Mouse (Mus musculus) olfactory bulb, adult 2 months (tissue): ENCODE data around the gene Fabp3. TPM values are rescaled to one million over a fixed set of nuclear protein-coding genes. Genes with fewer than 3 reads are reported as not detected.
A peak's percentile ranks its signal among the peaks of the same experiment; 100 is the strongest.

Experiments
- H3K27ac ChIP-seq: fragments of 200-500 bp; 2 replicates; pipeline ENCODE4 v1.5.1; 2012; ENCODE audit warnings: low read depth, low read length; ENCODE audit not compliant: insufficient read depth
- H3K4me1 ChIP-seq: fragments of 200-500 bp; 2 replicates; pipeline ENCODE4 v1.6.1; 2012; ENCODE audit warnings: low read length; ENCODE audit not compliant: control insufficient read depth, insufficient read depth
- H3K4me3 ChIP-seq: fragments of 200-500 bp; 2 replicates; pipeline ENCODE4 v1.5.1; 2012; ENCODE audit warnings: mild to moderate bottlenecking, low read depth, low read length, moderate library complexity; ENCODE audit not compliant: insufficient read depth
- CTCF ChIP-seq: fragments of 200-500 bp; IDR thresholded peaks from 2 replicates; pipeline ENCODE4 v1.5.1; 2012; ENCODE audit warnings: low read depth, mild to moderate bottlenecking, low read length, moderate library complexity; ENCODE audit not compliant: insufficient read depth
- POLR2A ChIP-seq: fragments of 200-500 bp; IDR thresholded peaks from 2 replicates; pipeline ENCODE4 v1.6.1; 2012; ENCODE audit warnings: mild to moderate bottlenecking, low read depth, low read length, moderate library complexity; ENCODE audit not compliant: insufficient read depth
- WGBS: fragments of 180-500 bp; shearing (Covaris S2); methylation state at CpG from one replicate; pipeline ENCODE4 v1.1.7; 2018; 5-methylcytosine and 5-hydroxymethylcytosine counted together
- polyA plus RNA-seq: library from polyadenylated mRNA; stranded (reverse); fragments of >200 nt; gene quantifications from 2 replicates; pipeline ENCODE4 v1.2.4, GENCODE M21; 2012; ENCODE audit warnings: low replicate concordance; ENCODE audit not compliant: missing spikeins, insufficient read depth, insufficient read length

Gene Fabp3
- polyA plus RNA-seq, 1 experiment: not detected

DNA sequence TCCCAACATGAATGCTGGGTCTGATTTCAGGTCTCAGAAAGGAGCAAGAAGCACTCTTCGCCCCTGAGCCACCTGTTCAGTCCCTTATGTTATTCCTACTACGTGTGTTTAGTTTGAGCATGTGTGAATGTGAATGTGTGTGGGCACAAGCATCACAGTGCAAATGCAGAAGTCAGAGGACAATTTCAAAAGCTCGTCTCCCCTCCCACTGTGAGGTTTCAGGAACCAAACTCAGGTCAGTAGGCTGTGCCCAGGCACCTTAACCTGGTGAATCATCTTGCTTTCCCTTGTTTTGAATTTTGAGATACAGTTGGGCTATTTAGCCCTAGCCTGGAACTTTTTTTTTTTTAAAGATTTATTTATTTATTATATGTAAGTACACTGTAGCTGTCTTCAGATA is 18.6 kb upstream of the Fabp3 start:
- TF ChIP-seq CTCF (no peak), POLR2A (no peak)
- no peak overlapping the region for H3K4me3 ChIP-seq
- 89% methylated on average over 3 of the region's 3 CpGs for WGBS
- H3K27ac ChIP-seq: no peak overlapping the region
- no peaks in the 10 kb centered on the region for H3K4me1 ChIP-seq

DNA sequence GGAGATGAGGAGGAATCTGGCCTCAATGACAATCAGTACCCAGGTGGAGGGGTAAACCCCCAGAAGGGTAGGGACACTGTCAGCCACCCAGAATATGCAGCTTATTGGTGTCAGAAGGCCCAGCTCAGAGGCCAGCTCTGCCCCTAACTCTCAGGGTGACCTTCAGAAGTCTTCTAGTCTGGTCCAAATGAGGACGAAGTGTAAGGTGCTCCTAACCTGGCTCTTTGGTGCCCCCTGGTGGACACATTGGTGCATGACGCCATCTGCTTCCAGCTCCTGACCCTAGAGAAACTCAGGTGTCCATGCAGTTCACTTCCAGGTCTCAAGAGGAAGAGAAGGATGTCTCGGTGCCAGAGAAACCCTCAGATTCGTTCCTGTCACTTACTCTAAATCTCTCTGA is 16.1 kb upstream of the Fabp3 start:
- H3K27ac ChIP-seq: no peak overlapping the region
- WGBS: 4% methylated on average over 4 of the region's 4 CpGs
- H3K4me1 ChIP-seq: peaks cover 7% of the 10 kb centered on the region
- no peak for TF ChIP-seq POLR2A
- peak; percentile 87 for TF ChIP-seq CTCF
- no peak overlapping the region for H3K4me3 ChIP-seq

DNA sequence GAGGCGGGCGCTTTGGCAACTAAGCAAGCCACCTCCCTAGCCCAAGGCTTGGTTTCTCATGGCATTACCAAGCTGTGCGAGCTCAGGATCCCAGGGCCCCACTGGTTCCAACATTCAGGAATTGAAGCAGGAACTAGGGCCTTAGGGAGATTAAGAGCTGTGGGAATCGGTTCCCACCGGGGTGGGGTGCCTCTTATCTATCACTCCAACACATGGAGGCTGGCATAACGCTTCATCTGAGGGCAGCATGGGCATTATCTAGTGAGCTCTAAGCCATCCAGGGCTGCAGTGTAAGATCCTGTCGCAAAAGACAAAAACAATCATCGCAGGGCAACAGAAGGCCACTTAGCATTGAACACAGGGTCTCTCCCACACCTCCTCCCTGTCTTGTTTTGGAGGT is 13.9 kb upstream of the Fabp3 start:
- 87% methylated on average over 8 of the region's 8 CpGs for WGBS
- Histone ChIP-seq H3K4me3 (no peak overlapping the region), H3K27ac (no peak overlapping the region), H3K4me1 (peaks cover 7% of the 10 kb centered on the region)
- no peak for TF ChIP-seq POLR2A

DNA sequence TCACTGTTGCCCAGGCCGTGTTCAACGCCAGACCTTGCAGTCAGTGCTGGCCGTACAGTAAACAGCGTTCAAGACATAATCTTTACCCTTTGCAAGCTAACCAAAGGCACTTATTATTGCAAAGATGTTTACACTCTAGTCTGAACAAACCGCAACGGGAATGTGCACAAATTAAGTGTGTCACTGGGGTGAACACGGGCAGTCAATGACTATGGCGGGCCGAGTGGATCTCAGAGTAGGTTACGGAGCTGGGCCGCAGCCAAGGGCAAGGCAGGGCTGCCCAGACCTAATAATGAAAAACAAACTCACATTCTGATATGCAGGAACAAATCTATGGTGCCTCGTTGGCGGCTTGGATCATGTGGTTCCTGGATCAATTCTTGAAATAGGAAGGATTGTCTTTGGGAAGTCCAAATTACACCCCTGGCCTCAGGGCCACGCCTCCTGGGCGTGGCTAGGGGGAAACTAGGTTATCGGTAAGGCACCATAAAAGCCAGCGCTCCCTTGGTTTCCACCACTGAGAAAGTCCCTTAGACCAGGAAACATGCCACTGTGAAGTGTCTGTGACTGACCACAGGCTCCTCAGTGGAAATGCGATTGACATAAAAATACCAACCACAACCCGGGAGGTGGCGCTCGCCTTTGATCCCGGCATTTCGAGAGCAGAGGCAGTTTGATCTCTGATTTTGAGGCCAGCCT is 13.2 kb upstream of the Fabp3 start:
- 49% methylated on average over 23 of the region's 23 CpGs for WGBS
- Histone ChIP-seq H3K4me3 (no peak overlapping the region), H3K4me1 (peaks cover 7% of the 10 kb centered on the region), H3K27ac (no peak overlapping the region)
- TF ChIP-seq CTCF: no peak
- TF ChIP-seq POLR2A: no peak

DNA sequence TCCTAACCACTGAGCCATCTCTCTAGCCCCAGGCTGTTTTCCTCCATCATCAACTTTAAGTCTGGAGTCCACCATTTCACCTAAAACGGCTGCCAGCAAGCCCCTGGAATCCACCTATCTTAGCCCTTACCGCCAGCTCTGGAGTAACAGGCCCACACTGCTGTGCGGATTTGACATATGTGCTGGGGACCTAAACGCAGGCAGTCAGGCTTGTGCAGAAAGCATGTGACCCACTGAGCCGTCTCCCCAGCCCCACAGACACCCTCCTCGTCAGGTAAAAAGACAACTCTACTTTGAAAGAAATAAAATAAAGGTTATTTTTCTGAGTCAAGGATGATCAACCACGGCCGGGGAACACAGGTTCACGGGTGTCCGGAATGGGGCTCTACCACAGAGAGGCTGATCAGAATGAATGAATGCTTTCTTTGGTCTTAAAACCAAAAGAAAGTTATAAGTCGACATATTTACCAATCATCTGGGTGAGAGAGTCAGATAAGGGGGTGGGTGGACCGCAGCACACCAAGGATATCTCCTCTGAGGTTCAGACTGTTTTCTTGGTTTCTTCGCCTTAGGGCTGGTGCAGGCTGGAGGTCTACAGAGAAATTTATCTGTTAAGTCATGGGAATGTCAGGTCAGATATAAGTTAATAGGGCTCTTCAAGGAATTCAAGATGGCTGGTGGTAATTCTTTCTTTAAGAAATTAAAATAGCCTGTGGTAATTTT is 12.0 kb upstream of the Fabp3 start:
- WGBS: 93% methylated on average over 13 of the region's 13 CpGs
- H3K27ac ChIP-seq: no peak overlapping the region
- TF ChIP-seq POLR2A: no peak
- no peak for TF ChIP-seq CTCF
- no peak overlapping the region for H3K4me3 ChIP-seq
- H3K4me1 ChIP-seq: peaks cover 7% of the 10 kb centered on the region

DNA sequence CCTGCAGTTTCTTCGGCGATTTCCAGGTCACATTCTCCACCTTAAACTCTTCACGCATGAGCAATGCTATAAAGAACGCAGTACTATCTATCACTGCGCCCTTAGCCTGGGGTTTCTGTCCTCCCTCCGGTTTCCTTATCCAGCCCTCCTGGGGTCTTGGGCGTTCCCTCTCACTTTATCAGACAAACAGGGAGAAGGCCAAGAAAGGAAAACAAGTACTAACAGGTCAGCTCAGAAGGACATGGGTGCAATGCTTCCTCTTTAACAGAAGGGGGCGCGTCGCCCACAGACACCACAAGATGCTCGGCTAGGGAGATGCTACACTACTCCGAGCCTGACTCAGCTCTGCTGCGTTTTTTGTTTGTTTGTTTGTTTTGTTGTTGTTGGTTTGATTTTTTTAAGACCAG is 11.3 kb upstream of the Fabp3 start:
- Histone ChIP-seq H3K4me3 (no peak overlapping the region), H3K4me1 (peaks cover 7% of the 10 kb centered on the region), H3K27ac (no peak overlapping the region)
- TF ChIP-seq CTCF (peak; percentile 47; the same call in 1 of the 2 replicates), POLR2A (no peak)
- 24% methylated on average over 13 of the region's 13 CpGs for WGBS

DNA sequence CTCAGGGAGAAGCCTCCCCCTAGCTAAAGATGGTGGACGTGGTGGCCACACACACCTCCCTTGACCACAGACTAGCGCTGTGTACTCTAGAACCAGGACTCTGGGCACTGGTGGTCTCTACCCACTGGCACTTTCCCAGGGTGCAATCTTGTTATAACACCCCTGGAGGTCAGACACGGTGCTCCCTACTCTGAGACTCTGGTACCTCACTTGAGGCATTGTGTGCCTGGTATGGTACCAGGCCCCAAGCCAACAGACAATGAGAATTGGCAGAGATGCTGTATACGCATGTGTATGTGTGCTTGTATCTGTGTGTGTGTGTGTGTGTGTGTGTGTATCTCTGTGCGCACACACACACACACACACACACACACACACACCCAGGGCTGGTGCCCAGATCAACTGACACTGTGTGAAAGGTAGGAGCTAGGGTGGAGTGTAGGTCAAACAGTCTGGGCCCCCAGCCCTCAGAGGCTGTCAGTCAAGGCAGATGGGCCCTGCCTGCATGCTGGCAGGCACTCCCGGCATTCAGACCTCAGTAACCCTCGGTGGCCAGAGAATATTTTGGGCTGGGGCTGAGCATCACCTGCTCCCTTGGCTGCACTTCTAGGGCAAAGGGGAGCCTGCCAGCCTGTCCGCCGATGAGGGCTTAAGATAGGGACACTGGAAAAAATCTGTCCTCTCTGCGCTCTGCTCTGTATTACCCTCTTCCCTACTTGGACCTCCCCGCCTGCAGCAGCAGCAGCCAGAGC is 9.3 kb upstream of the Fabp3 start:
- Histone ChIP-seq H3K4me1 (peaks cover 7% of the 10 kb centered on the region), H3K4me3 (no peak overlapping the region), H3K27ac (no peak overlapping the region)
- 76% methylated on average over 11 of the region's 11 CpGs for WGBS
- TF ChIP-seq POLR2A: no peak
- TF ChIP-seq CTCF: no peak

DNA sequence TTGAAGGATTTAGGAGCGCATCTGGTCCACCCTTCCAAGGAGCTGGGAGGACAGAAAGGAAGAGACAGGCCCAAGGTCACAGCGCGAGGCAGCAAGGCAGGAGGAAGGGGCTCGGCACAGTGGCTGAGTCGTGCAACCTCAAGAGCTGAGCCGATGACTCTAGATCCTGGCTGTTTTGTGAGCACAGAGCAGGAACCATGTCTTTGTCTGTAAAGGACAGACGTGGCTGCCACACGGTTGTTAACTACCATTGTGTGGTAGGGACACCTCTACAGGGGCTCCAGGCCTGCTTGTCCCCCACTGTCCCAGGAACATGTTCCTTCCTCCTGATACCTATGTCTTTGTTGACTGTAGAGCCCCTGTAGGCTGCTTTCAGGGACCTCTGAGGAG is 8.8 kb upstream of the Fabp3 start:
- no peak for TF ChIP-seq CTCF
- Histone ChIP-seq H3K4me1 (peaks cover 10% of the 10 kb centered on the region), H3K27ac (no peak overlapping the region), H3K4me3 (no peak overlapping the region)
- 87% methylated on average over 8 of the region's 8 CpGs for WGBS

DNA sequence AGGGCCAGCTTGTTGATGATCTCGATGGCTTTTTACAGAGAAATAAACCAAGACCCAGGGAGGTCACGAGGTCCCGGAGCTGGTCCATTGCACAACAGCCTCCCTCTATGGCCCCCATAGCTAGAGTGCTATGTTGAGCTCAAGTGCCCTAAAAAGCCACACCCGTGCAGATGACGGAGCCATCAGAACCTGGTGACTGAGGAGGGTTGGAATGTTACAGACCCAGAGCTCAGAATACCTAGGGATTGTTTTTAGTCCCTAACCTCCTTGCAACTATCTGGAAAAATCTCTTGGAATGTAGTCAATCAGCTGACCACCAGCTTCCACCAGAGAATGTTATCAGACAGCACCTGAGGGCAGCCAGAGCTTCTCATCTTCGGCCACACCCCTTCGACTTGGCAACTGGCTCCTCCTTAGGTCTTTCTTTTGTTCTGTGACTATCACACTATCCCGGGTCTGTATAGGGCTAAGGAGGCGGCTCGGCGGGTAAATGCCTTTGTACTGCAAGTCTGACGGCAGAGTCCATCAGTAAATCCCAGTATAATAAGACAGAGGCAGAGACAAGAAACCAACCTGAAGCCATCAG is 6.0 kb upstream of the Fabp3 start:
- TF ChIP-seq POLR2A: no peak
- TF ChIP-seq CTCF: no peak
- Histone ChIP-seq H3K4me3 (no peak overlapping the region), H3K27ac (no peak overlapping the region), H3K4me1 (peaks cover 12% of the 10 kb centered on the region)
- 76% methylated on average over 12 of the region's 12 CpGs for WGBS
